Mouse (Mus musculus) spleen, postnatal 0 days (tissue): ENCODE results near the gene Snx11. TPM values are rescaled to one million over a fixed set of nuclear protein-coding genes. Genes with fewer than 3 reads are reported as not detected.

Source experiments
- polyA plus RNA-seq: library from polyadenylated mRNA; unstranded; fragments of >200 nt; fragmentation: Nextera tagmentation; extraction: Ambion mirVana; gene quantifications from 2 replicates; pipeline ENCODE4 v1.2.1, GENCODE M21; 2015

The Snx11 gene
- polyA plus RNA-seq: 12.6 and 14.4 TPM in 2 replicates

DNA sequence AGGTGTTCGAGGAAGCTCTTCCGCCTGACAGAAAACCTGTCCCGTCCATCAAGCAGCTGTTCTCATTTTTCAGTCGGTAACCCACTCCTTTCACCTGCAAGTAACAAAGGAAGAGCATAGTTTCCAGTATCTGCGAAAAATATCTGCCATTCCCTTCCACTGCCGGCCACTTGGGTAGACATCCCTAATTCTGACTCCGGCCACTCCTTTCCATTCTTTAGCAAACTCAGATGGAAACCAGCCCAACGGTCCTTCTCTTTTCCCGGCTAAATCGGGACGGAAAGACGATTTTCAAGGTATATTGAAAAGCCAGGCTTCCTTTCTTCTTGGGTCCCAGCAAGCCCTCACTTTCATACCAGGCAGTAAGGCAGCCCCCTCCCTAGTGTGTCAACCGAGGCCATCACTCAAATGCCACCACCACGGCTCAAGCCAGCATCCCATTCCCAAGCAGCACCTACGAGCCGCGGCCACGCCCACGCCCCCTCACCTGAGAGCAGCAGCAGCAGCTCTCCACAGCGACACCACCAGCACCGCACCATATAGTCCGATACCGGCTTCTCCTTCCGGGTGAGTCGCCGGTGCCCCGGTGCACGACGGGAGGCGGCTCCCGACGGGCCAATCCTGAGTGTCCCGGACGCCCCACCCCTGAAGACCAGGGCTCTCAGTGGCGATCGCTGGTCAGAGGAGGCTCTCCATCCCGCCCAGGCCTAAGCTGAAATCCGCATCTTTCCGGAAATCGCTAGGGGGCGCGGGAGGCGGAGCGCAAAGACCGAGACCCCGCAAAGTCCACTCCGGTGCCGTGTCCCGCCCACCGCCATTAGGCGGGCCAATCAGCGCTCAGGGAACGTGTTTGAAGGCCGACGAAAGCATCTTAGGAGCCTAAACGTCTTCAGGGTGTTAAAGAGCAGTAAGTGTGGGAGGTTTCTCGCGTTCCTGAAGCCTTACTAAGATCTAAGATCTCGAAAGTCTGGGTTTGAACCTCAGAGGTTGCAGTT is at the start of gene Snx11:
Gene Snx11 (minus strand): TSS at position 592 of the 995 bp plus-strand sequence.

DNA sequence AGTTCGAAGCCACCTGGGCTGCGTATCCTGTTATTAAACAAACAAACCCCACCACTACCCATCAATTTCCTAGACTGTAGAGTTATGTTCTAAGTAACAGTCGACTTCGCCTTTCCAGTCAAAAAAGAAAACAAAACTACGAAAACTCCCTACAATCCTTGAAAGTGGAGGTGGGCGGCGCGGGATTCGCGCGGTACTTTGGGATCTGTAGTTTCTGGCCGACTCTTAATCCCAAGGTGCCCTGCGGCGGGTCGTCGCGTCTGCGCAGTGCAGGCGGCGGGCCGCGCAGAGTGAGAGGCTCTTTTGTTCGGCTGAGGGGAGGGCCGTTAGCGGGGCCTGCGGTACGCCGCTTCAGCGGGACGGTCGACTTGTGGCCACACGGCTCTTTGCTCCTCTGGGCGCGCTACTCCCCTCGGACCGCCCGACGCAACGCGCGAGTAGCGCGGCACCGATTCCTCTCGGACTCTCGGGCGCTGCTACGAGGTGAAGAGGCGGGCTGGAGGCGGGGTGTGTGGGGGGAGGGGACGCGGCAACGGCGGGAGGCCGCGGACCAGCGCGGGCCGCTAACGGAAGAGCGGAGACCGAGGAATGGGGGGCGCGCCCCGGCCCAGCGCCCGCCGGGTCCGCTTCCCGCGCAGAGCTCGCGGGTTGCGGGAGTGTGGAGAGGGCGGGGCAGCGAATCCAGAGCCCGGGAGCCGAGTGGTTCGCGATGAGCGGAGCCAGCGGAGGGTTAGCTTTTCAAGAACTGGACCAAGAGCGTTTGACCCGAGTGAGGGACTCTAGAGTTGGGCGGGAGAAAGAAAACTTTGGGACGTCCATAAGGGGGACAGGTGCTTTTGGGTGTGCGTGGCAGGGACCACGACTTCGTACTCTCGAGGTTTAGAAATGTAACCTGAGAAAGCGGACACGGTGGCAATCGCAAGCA is 11.8 kb upstream of the Snx11 start, which contains the start of gene Cbx1:
Gene Cbx1 (plus strand): TSS at position 257 of the 925 bp plus-strand sequence.

Other genes starting within 250 kb of the Snx11 start
- 48.6 and 50.7 TPM in 2 replicates for gene Cbx1, start 11.6 kb upstream of the Snx11 start, polyA plus RNA-seq
- 18.3 and 22.8 TPM in 2 replicates for gene Nfe2l1, start 52.4 kb upstream of the Snx11 start, polyA plus RNA-seq
- gene Copz2, start 72.3 kb upstream of the Snx11 start, polyA plus RNA-seq: 33.8 and 42.6 TPM in 2 replicates
- gene Cdk5rap3, start 138.9 kb upstream of the Snx11 start, polyA plus RNA-seq: 44.2 and 45.6 TPM in 2 replicates
- gene Prr15l, start 150.5 kb upstream of the Snx11 start, polyA plus RNA-seq: 3.2 and 4.4 TPM in 2 replicates
- 410 and 492 TPM in 2 replicates for gene Pnpo, start 166.4 kb upstream of the Snx11 start, polyA plus RNA-seq
- 14.4 and 14.5 TPM in 2 replicates for gene Sp2, start 205.4 kb upstream of the Snx11 start, polyA plus RNA-seq
- gene Sp6, start 235.8 kb upstream of the Snx11 start, polyA plus RNA-seq: 0.11 TPM in 1 of 2 replicates, not detected in the other